Mouse (Mus musculus) ES-Bruce4 (cell line): ENCODE results near the gene Hs1bp3.

Experiments
- CTCF ChIP-seq: IDR thresholded peaks from one replicate; pipeline ENCODE4 v1.8.1; 2011; ENCODE audit warnings: low read depth, low read length
- EP300 ChIP-seq: IDR thresholded peaks from 2 replicates; pipeline ENCODE4 v1.6.1; 2011; ENCODE audit warnings: low read depth, low read length; ENCODE audit not compliant: insufficient read depth
- POLR2A ChIP-seq: IDR thresholded peaks from one replicate; pipeline ENCODE4 v1.8.1; 2011; ENCODE audit warnings: low read length; ENCODE audit not compliant: insufficient read depth

DNA sequence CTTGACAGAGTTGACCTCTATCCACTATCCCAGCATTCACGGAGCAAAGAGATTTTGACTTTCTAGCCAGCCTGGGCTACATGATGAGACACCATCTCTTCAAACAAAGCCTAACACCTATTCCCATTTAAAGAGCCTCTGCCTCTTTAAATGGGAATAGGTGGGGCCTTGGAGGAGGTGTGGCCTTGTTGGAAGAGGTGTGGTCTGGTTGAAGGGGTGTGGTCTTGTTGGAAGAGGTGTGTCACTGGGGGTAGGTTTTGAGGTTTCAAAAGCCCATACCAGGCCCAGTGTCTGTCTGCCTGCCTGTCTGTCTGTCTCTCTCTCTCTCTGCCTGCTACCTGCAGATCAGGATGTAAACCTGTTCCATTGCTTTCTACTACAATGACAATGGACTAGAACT lies 6.3 kb upstream of the Hs1bp3 start:
- TF ChIP-seq CTCF (no peak), EP300 (no peak), POLR2A (no peak)
